Mouse (Mus musculus) 416B (cell line): ENCODE measurements around the gene Rasgrp2.

ENCODE experiments used
- DNase-seq: peaks from one replicate; pipeline ENCODE4 v3.0.0; 2011; ENCODE audit warnings: low read depth

Rasgrp2 gene

GRCm38 (mm10) chr19:6382323-6382924 lies 16.7 kb upstream of the Rasgrp2 start:
- DNase-seq: peak; percentile 24

- DNase-seq: no peak
Measured at GRCm38 (mm10) chr19:6383470-6383869, 15.7 kb upstream of the Rasgrp2 start.

- DNase-seq: no peak
Measured at GRCm38 (mm10) chr19:6384128-6384527, 15.0 kb upstream of the Rasgrp2 start, which contains the start of gene Pygm. Pygm (plus strand) TSS chr19:6384399.

DNA sequence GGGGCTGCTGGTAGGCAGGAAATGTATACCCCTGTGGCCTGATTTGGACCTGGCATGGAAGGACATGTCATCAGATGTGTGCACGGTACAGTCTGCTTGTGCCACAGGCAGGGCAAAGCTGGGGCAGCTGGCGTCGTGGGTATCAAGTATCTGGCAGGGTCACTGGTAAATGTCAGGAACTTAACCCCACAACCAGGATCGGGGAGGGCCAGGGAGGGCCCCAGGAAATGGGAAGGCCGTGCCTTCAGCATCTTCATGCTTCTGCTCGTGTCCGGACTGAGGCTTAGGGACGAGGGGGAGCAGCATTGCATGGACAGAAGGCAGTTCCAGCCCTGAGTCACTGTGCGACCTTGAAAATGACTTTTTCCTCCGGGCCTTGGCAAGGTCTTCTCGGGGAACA lies 14.2 kb upstream of the Rasgrp2 start:
- peak; percentile 27 for DNase-seq

GRCm38 (mm10) chr19:6385419-6385818 lies 13.7 kb upstream of the Rasgrp2 start:
- no peak for DNase-seq

DNA sequence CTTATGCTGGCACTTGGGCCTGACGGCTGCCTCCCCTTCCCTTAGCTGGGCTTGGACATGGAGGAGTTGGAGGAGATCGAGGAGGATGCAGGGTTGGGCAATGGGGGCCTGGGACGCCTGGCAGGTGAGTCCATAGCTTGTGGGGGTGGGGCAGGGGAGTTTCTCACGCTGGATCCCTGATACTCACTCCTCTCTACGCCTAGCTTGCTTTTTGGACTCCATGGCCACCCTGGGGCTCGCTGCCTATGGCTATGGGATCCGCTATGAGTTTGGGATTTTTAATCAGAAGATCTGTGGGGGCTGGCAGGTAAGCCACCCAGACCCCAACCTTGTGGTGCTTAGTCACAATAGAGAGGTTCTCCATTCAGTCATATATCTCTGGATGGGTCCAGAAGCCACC lies 13.3 kb upstream of the Rasgrp2 start:
- no peak for DNase-seq

DNA sequence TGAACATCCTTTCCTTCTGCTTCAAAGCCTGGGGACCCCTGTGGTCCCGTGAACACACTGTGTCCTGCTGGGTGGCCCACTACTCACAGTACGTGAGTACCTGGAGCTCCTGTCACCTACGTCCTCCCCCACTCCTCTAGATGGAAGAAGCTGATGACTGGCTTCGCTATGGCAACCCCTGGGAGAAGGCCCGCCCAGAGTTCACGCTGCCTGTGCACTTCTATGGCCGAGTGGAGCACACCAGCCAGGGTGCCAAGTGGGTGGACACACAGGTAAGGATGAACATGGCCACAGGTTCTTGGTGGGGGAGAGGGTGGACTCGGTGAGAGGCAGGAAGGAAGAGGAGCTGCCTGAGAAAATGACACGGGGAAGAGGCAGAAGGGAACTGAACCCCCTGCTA lies 12.9 kb upstream of the Rasgrp2 start:
- no peak for DNase-seq

DNA sequence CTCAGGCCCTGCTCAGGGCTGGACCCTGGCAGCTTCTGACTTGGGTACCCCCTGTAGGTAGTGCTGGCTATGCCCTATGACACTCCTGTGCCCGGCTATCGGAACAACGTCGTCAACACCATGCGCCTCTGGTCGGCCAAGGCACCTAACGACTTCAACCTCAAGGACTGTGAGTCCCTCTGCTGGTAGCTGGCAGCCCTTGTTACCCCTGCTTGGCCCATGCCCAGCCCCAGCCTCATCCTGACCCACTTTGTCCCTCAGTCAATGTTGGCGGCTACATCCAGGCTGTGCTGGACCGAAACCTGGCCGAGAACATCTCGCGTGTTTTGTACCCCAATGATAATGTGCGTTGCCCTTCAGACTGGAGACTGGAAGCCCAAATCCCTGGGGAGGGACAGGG lies 11.1 kb upstream of the Rasgrp2 start:
- DNase-seq: no peak

GRCm38 (mm10) chr19:6389803-6390202 lies 9.3 kb upstream of the Rasgrp2 start:
- no peak for DNase-seq

- no peak for DNase-seq
Measured at GRCm38 (mm10) chr19:6390251-6390650, 8.9 kb upstream of the Rasgrp2 start.

DNA sequence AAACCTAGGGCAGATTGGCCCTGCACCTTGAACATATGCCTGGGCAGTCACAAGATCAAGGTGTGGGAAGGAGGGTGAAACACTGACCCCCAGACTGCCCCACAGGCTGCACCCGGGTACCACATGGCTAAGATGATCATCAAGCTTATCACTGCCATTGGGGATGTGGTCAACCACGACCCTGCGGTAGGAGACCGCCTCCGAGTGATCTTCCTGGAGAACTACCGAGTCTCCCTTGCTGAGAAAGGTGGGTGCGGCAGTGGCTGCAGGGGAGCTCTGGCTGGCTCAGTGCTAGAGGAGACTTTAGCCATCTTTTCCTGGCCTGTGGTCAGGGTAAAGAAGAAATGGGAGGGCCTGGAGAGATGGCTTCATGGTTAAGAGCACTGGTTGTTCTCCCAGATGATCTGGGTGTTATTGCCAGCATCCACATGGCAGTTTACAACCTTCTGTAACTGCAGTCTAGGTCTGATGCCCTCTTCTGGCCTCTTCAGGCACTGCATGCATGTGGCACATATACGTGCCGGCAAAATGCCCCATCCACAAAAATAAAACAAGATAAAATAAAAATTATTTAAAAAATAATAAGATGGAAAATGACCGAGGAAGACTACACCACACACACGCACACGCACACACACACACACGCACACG lies 6.3 kb upstream of the Rasgrp2 start:
- peak; percentile 90 for DNase-seq

- DNase-seq: no peak
Measured at GRCm38 (mm10) chr19:6393637-6394036, 5.5 kb upstream of the Rasgrp2 start.

- no peak for DNase-seq
Measured at GRCm38 (mm10) chr19:6396237-6396636, 2.9 kb upstream of the Rasgrp2 start.

DNA sequence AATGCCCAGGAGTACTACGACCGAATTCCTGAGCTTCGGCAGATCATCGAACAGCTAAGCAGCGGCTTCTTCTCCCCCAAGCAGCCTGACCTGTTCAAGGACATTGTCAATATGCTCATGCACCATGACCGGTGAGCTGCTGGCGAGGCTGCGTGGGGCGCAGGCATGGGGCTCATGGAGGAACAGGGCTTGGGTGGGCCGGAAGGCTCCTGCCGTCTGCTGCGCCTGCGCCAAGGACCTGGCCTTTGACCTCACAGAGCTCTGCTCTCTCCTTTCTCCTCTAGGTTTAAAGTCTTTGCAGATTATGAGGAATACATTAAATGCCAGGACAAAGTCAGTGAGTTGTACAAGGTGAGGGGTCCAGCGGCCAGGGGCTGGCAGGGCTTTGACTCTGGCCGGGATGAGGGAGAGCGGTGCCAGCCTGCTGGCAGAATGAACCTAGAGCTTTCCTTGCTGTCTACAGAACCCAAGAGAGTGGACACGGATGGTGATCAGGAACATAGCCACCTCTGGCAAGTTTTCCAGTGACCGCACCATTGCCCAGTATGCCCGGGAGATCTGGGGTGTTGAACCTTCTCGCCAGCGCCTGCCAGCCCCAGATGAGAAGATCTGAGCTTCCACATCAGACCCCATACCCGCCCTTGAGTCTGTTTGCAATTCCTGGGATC lies 1.4 kb upstream of the Rasgrp2 start:
- no peak for DNase-seq

GRCm38 (mm10) chr19:6398447-6399284 lies 474 bp upstream of the Rasgrp2 start:
- DNase-seq: peak; percentile 86

DNA sequence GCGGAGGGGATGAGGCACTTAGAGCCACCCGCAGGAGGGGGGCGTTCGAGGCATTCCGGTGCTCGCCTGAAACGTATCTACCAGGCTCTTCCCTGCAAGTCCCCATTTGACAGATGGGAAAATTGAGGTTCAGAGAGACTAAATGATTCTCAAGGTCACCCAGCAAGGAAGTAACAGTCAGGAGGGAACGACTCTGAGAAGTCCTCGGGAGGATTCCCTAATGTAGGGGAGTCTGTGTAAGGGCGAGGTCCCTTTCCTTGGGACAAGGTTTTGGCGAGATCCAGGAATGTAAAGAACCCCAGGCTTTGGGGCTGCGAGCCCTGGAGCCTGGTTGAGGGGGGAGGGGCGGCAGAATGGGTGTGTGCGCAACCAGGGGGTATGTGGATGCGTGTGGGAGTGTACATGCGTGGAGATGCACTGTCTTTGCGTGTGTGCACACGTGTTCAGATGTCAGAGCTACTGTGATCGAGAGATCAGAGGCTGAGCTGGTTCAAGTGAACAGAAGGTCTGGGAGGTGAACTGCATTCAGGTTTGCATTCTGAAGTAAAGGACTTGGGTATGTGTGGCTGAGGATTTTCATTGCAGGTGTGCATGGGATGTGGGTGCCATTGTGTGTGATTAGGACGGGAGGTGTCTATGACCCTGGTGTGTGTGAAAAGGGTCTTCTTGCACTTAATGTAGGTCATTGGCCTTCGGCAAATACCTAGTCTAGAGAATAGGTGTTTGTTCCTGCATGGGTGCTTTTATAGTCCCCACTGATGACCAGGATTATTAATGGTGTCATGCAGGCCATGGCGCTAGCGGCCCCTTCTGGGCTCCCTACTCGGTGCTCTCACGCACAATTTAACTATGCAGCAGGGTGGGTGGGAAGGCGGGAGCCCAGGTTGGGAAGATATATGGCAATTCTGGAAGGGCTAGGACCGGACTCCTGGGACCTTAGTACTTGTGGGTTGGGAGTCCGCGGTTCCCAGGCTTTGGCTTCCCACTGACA lies 1.3 kb downstream of the Rasgrp2 start:
- DNase-seq: peak; percentile 57

GRCm38 (mm10) chr19:6401131-6401815 lies 2.1 kb downstream of the Rasgrp2 start:
- DNase-seq: peak; percentile 89

DNA sequence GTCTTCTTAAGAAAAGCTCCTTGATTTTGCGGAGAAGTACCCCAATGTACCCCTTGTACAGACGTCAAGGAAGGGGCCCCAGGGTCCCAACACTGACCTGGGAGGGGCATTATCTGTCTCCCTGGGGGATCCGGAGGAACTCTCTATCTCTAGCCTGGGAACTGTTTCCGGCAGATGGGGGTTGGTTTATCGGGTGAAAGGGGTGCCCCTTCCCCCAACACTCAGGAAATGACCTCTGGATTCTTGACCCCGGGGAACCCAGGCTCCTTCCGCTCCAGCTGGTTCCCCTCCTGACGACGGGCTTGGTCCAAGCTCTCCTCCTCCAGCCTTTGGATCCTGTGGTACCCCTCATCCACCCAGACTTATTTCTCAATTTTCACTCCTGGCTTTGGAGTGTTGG lies 2.8 kb downstream of the Rasgrp2 start:
- peak; percentile 42 for DNase-seq

DNA sequence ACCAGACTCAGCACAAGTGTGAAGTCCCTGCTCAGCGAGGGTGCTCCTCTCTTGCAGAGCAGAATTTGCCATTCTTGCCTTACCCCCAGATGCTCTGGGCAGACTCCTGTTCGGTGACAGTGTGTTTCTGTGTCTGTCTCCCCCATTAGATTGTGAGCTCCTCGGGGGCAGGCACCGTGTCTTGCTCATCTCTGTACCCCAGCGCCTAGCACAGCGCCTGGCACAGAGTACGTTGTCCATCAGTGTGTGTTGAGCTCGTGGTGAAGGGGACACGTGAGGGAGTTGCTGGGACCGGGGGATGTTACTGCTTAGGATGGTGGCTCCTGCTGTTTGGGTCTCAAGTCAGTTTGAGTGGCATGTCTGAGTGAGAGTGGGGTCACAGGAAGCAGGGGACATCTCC lies 4.7 kb downstream of the Rasgrp2 start:
- no peak for DNase-seq

DNA sequence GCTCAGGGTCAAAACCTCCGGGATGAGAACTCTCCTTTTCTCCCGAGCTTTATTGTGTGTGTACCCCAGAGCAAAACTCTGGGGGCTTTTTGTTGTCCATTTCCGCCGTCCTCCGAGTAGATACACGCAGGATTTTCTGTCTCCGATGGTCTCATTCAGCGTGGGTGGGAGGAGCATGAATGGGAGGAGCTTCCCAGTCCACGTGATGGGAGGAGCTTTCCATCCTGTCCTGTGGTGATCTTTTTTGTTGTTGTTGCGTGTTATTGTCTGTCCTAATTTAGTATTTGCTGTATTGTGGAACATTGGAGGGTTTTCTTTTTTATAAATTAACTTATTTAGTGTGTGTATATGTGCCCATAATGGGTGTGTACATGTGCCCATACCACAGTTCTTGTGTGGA lies 6.3 kb downstream of the Rasgrp2 start:
- no peak for DNase-seq

DNA sequence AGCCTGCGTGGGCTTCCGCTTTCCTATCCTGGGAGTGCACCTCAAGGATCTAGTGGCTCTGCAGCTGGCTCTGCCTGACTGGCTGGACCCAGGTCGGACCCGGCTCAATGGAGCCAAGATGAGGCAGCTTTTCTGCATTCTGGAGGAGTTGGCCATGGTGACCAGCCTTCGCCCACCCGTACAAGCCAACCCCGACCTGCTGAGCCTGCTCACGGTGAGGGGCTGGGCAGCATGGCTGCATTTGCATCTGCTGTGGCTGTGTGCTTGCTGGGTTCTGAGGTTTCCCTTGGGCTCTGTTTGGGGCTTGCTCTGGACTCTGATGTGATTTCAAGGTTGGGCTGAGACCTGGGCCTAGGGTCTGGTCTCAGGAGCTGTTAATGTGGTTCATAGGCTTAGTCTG lies 8.0 kb downstream of the Rasgrp2 start:
- DNase-seq: no peak
